Mouse (Mus musculus) heart, embryonic 11.5 days (tissue): Measurements from ENCODE around the gene Evi5. TPM values are rescaled to one million over a fixed set of nuclear protein-coding genes. Genes with fewer than 3 reads are reported as not detected.

Experiments
- ATAC-seq: fragments of 200-750 bp; cut with Nextera tagmentation; replicated peaks from 2 replicates; pipeline ENCODE4 v1.8.0; 2017; ENCODE audit warnings: moderate library complexity; ENCODE audit not compliant: insufficient number of reproducible peaks, low FRiP score, low TSS enrichment
- H3K27ac ChIP-seq: fragments of 300-500 bp; sonication (generic); 2 replicates; pipeline ENCODE4 v1.5.1; 2014; ENCODE audit warnings: mild to moderate bottlenecking, low read depth, low read length
- H3K27me3 ChIP-seq: fragments of 300-500 bp; sonication (generic); 2 replicates; pipeline ENCODE4 v1.6.1; 2014; ENCODE audit warnings: mild to moderate bottlenecking, low read length, mixed read lengths; ENCODE audit not compliant: control insufficient read depth, insufficient read depth
- H3K36me3 ChIP-seq: fragments of 300-500 bp; sonication (generic); 2 replicates; pipeline ENCODE4 v1.6.1; 2014; ENCODE audit warnings: mild to moderate bottlenecking, low read length, moderate library complexity, mixed read lengths; ENCODE audit not compliant: control insufficient read depth, insufficient read depth
- H3K4me1 ChIP-seq: fragments of 300-500 bp; sonication (generic); 2 replicates; pipeline ENCODE4 v1.6.1; 2014; ENCODE audit warnings: low read length; ENCODE audit not compliant: control insufficient read depth, insufficient read depth
- H3K4me2 ChIP-seq: fragments of 300-500 bp; sonication (generic); 2 replicates; pipeline ENCODE4 v1.6.1; 2014; ENCODE audit warnings: mild to moderate bottlenecking, moderate library complexity
- H3K4me3 ChIP-seq: fragments of 300-500 bp; sonication (generic); 2 replicates; pipeline ENCODE4 v1.5.1; 2014; ENCODE audit warnings: low read depth, low read length
- H3K9ac ChIP-seq: fragments of 300-500 bp; sonication (generic); 2 replicates; pipeline ENCODE4 v1.6.1; 2014; ENCODE audit warnings: mild to moderate bottlenecking, low read depth, low read length, moderate library complexity
- H3K9me3 ChIP-seq: fragments of 300-500 bp; sonication (generic); replicated peaks from 2 replicates; pipeline ENCODE4 v1.6.1; 2016; ENCODE audit warnings: low read length; ENCODE audit not compliant: control insufficient read depth
- WGBS: fragments of 180-500 bp; shearing (Covaris S2); extraction: QIAGEN DNeasy Blood & Tissue Kit; methylation state at CpG from one replicate; pipeline ENCODE4 v1.1.7; 2014; ENCODE audit not compliant: insufficient replicate concordance; 5-methylcytosine and 5-hydroxymethylcytosine counted together
- polyA plus RNA-seq: library from polyadenylated mRNA; unstranded; fragments of >200 nt; fragmentation: Nextera tagmentation; extraction: Ambion mirVana; gene quantifications from 2 replicates; pipeline ENCODE4 v1.2.1, GENCODE M21; 2014

The Evi5 gene
- polyA plus RNA-seq, 1 experiment from 2014 or later: 46.7 TPM

DNA sequence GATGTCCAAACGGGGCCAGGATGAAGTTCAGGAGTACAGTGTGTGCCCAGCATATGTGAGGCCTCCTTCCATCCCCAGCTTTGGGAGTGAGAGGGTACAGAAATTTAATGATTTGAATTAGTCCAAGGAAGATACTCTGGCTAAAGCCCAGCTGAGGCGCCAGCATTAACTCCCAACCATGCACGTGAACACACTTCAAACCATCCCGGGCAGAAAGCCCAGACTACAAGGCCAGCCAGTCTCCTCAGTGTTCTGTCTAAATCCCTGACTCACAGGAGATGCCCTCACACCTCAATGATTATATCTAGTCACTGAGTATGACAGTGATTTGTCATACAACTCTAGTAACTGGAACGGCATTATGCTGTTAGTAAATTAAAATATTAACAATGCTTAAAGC lies 27.6 kb downstream of the Evi5 start:
- no peak overlapping the region for H3K4me2 ChIP-seq
- no peak overlapping the region for H3K4me3 ChIP-seq
- H3K9me3 ChIP-seq: no peaks in the 10 kb centered on the region
- H3K27me3 ChIP-seq: no peaks in the 10 kb centered on the region
- ATAC-seq: no peak
- H3K4me1 ChIP-seq: 0 out of 2 replicates have a peak, but pooled peaks cover 8% of the 10 kb centered on the region
- 80% methylated on average over 5 of the region's 5 CpGs for WGBS
- H3K27ac ChIP-seq: no peak overlapping the region
- peaks cover 2% of the 10 kb centered on the region; the same call in 1 of the 2 replicates for H3K36me3 ChIP-seq
- H3K9ac ChIP-seq: no peak overlapping the region

DNA sequence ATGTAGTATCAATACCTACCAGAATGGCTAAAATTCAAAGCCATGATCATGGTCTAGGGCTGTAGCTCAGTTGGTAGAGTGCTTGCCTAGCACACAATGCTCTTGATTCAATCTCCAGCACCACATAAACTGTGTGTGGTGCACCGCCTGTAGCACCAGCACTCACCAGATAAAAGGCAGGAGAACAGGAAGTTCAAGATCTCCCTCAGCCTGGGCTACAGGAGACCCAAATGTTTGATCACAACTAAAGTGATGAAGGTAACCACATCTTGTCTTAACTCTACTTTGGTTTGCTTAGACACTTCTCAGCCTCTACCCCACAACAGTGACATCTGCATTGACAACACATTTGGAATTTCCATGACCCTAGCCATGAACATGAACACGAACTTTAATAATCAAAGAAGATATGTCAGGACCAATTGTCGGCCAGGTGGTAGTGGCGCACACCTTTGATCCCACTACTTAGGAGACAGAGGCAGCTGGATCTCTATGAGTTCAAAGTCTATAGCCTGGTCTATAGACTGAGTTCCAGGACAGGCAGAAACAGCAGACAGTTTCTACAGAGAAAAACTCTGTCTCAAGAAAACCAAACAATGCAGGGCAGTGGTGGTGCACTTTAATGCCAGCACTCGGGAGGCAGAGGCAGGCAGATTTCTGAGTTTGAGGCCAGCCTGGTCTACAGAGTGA lies 34.2 kb downstream of the Evi5 start:
- no peaks in the 10 kb centered on the region for H3K27me3 ChIP-seq
- no peaks in the 10 kb centered on the region for H3K9me3 ChIP-seq
- no peak for ATAC-seq
- no peaks in the 10 kb centered on the region for H3K36me3 ChIP-seq
- no peak overlapping the region for H3K4me2 ChIP-seq
- 88% methylated on average over 5 of the region's 5 CpGs for WGBS
- no peak overlapping the region for H3K9ac ChIP-seq
- no peak overlapping the region for H3K27ac ChIP-seq
- no peak overlapping the region for H3K4me3 ChIP-seq
- H3K4me1 ChIP-seq: peaks cover 9% of the 10 kb centered on the region; the same call in 1 of the 2 replicates

DNA sequence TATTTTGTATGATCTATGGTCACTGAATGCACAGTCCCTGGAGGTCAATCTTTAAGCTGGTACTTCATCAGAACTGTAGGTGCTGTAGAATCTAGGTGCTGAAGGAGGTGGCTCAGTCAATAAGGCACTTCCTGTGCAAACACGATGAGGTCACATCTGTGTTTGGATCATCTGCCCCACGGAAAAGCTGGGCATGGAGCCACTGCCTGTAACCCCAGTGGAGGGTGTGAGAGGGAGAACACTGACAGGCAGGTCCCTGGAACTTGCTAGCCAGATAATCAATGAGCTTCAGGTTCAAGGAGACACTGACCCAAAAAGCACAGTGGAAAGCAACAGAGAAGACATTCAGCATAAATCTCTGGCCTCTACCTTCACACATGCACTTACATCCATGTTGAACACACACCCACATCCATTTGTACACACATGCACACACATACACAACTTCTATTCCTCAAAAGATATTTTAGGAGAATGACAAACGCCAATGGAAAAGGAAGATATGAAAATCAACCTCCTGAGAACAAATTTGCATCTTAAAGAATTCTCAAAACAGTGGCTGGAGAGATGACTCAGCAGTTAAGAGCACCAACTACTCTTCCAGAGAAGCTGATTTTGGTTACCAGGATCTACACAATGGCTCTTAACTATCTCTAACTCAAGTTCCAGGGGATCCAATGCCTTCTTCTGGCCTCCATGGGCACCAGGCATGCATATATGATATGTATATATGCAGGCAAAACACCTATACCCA lies 35.8 kb downstream of the Evi5 start:
- no peaks in the 10 kb centered on the region for H3K36me3 ChIP-seq

DNA sequence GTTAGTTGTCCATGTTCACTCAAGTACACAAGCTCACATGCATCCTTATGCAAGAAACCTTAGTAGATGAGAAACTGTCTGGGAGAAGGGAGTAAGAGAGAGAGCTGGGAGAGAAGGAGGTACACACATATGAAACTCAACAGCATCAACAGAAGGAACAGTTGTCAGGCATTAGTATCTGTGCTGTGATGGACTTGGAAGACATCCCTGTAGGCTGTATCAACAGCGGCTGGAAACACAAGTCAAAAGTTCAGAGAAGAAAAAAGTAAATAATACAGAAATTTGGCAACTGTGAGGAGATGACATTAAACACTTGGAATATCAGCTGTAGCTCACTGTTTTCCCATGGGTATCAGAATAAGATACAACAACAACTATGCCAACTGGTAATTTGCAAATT lies 40.6 kb downstream of the Evi5 start:
- no peak for ATAC-seq
- no peak overlapping the region for H3K4me3 ChIP-seq
- no peaks in the 10 kb centered on the region for H3K36me3 ChIP-seq
- no peaks in the 10 kb centered on the region for H3K9me3 ChIP-seq
- H3K27me3 ChIP-seq: no peaks in the 10 kb centered on the region
- H3K4me1 ChIP-seq: peaks cover 5% of the 10 kb centered on the region
- no peak overlapping the region for H3K9ac ChIP-seq
- H3K27ac ChIP-seq: no peak overlapping the region
- WGBS: 79% methylated on average over 1 of the region's 1 CpGs
- no peak overlapping the region for H3K4me2 ChIP-seq

More for the DNA sequence above, 35.8 kb downstream of the Evi5 start:
- Histone ChIP-seq H3K4me2 (no peak overlapping the region), H3K27ac (no peak overlapping the region), H3K27me3 (no peaks in the 10 kb centered on the region), H3K9ac (no peak overlapping the region), H3K4me3 (no peak overlapping the region), H3K9me3 (no peaks in the 10 kb centered on the region), H3K4me1 (peaks cover 9% of the 10 kb centered on the region)
- WGBS: 49% methylated on average over 3 of the region's 3 CpGs
- no peak for ATAC-seq

DNA sequence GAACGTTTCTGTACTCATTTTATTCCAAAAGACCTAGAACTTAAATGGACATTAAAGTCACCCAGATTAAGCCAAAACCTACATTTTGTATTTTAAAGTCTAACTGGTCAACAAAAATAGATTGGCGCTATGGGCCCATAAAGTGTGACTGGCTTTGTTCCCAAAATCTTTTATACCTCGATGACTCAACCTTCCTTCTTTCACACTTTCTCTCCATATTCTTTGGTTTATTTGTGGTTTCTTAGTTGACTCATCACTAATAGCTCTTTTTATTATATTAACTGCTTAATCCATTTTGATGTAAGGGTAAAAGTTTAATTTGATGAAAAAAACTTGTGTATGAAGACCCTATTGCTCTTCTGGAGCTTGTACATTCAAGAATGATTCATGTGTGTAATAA lies 43.6 kb downstream of the Evi5 start:
- no peak overlapping the region for H3K27ac ChIP-seq
- H3K4me3 ChIP-seq: no peak overlapping the region
- H3K27me3 ChIP-seq: no peaks in the 10 kb centered on the region
- H3K4me2 ChIP-seq: no peak overlapping the region
- ATAC-seq: no peak
- H3K36me3 ChIP-seq: no peaks in the 10 kb centered on the region
- no peak overlapping the region for H3K9ac ChIP-seq
- 92% methylated on average over 3 of the region's 3 CpGs for WGBS
- H3K9me3 ChIP-seq: no peaks in the 10 kb centered on the region
- no peaks in the 10 kb centered on the region; the same call in 1 of the 2 replicates for H3K4me1 ChIP-seq

DNA sequence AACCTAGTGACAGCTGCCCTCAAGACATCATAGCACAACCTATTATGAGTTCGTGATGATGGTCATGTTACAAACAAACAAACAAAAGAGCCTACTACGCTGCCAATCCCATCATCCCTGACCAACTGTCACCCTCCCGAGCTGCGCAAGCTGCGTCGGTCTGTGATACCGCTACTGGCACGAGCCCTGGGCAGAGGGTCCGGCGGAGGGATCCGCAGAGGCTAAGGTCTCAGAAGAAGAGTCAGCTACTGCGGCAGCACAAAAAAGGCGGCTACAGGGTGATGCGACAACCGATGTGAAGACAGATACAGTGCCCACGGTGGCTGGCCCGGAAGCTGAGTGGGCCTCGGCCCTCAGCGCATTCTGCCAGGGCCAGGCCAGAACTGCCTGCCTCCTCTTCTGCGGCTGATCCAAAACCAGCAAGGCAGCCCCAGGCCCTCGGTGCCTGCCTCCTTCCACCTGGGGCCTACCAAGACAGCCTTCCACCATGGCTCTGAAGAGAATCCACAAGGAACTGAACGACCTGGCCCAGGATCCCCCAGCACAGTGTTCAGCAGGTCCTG lies 44.8 kb downstream of the Evi5 start, which contains the start of gene Ube2d2b:
TSS of gene Ube2d2b (plus strand) at position 102 of the 563 bp plus-strand sequence.
- H3K4me1 ChIP-seq: no peaks in the 10 kb centered on the region; the same call in 1 of the 2 replicates
- no peak for ATAC-seq
- H3K4me2 ChIP-seq: no peak within 1 kb of the TSS
- 94% methylated on average over 22 of the region's 22 CpGs for WGBS
- no peaks in the 10 kb centered on the region for H3K36me3 ChIP-seq
- no peak within 1 kb of the TSS for H3K27ac ChIP-seq
- H3K9ac ChIP-seq: no peak within 1 kb of the TSS
- H3K4me3 ChIP-seq: no peak within 1 kb of the TSS
- no peaks in the 10 kb centered on the region for H3K9me3 ChIP-seq
- no peaks in the 10 kb centered on the region for H3K27me3 ChIP-seq

DNA sequence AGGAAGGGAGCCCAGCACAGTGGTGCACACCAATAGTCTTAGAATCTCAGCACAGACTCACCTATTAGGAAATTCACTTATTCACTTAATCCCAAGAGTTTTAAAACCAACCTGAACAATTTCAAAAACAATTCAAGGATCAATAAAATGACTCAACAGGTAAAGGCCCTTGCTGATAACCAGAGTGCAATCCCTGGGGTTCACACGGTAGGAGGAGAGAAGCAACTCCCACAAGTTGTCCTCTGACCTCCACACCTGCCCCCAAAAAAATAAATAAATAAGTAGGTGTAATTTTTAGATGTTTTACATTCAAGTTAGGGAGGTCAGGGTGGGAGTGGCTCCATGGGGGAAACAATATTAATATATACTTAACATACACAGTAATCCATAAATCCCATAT lies 52.4 kb downstream of the Evi5 start:
- H3K4me1 ChIP-seq: no peaks in the 10 kb centered on the region
- H3K36me3 ChIP-seq: peaks cover 3% of the 10 kb centered on the region; the same call in 1 of the 2 replicates
- no peaks in the 10 kb centered on the region for H3K27me3 ChIP-seq
- no peaks in the 10 kb centered on the region for H3K9me3 ChIP-seq
- no peak overlapping the region for H3K4me2 ChIP-seq
- no peak overlapping the region for H3K27ac ChIP-seq
- no peak overlapping the region for H3K4me3 ChIP-seq
- ATAC-seq: no peak
- WGBS: 83% methylated on average over 1 of the region's 1 CpGs
- H3K9ac ChIP-seq: no peak overlapping the region

DNA sequence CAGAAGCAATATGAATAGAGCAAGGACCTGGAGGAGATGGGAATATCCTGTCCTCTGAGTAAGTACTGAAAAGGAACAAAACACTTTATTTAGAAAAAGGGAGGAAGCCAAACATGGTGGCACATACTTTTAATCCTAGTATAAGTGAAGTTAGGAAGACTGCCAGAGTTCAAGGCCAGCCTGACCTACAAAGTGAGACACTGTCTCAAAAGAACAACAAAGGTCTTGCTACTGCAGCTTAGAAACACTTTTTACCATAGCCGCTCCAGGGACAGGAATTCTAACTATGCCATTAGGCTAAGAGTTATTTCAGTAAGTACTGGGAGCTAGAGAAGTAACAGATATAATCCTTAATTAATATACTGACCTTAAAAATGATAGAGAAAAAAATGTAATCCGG lies 60.3 kb downstream of the Evi5 start:
- Histone ChIP-seq H3K4me3 (no peak overlapping the region), H3K36me3 (peaks cover 14% of the 10 kb centered on the region), H3K9ac (no peak overlapping the region), H3K4me2 (no peak overlapping the region), H3K27me3 (no peaks in the 10 kb centered on the region), H3K4me1 (no peaks in the 10 kb centered on the region), H3K9me3 (no peaks in the 10 kb centered on the region), H3K27ac (no peak overlapping the region)
- WGBS: 72% methylated on average over 2 of the region's 2 CpGs
- no peak for ATAC-seq
